Mouse (Mus musculus) liver, embryonic 14.5 days (tissue): Measurements from ENCODE around the gene Palld.

Source experiments
- CTCF ChIP-seq: IDR thresholded peaks from 2 replicates; pipeline ENCODE4 v1.5.1; 2016; ENCODE audit warnings: antibody characterized with exemption, low read depth, control low read depth
- EP300 ChIP-seq: IDR thresholded peaks from 2 replicates; pipeline ENCODE4 v1.6.1; 2016; ENCODE audit warnings: antibody characterized with exemption, low read depth

- no peak for TF ChIP-seq CTCF
- no peak for TF ChIP-seq EP300
These were observed 128.8 kb downstream of the Palld start for GRCm38 (mm10) chr8:61773595-61774088.
